Mouse (Mus musculus): Measurements from ENCODE around the gene D17Wsu92e.

- TF ChIP-seq MYOG (IDR thresholded peaks at IDR 0.05; ENCODE audit: control insufficient read depth, extremely low read depth, insufficient read length) (no peak), CEBPB (IDR thresholded peaks at IDR 0.05; ENCODE audit: low read depth) (no peak), CTCF (IDR thresholded peaks at IDR 0.05; ENCODE audit: control insufficient read depth, insufficient read depth, insufficient read length) (no peak), USF1 (IDR thresholded peaks at IDR 0.05; ENCODE audit: low read depth) (no peak), MAX (IDR thresholded peaks at IDR 0.05) (no peak), MYOD1 (IDR thresholded peaks at IDR 0.05; ENCODE audit: control insufficient read depth, insufficient read length, low read depth) (no peak)
Observed at GRCm38 (mm10) chr17:27807542-27808078, 12.8 kb downstream of the D17Wsu92e start.

Measured in C2C12 (cell line).